Mouse (Mus musculus): ENCODE measurements around the gene Mettl24. TPM values are rescaled to one million over a fixed set of nuclear protein-coding genes. Genes with fewer than 3 reads are reported as not detected.

Mettl24 gene
- total RNA-seq, 2 experiments from 2014 or later, result 1.2 to 1.9 TPM

Other genes starting within 250 kb of the Mettl24 start
- gene Slc22a16, start 112.9 kb upstream of the Mettl24 start, total RNA-seq (2021), result not detected
- 10 to 100 TPM in 1 of 2 experiments, 1 to 10 TPM in 1; 9.5 to 11.1 TPM for gene Ddo, start 53.3 kb upstream of the Mettl24 start, total RNA-seq (2021)
- 10 to 100 TPM; 47.2 to 52.4 TPM for gene Cdc40, start 200.0 kb downstream of the Mettl24 start, total RNA-seq (2021)
- gene Wasf1, start 200.2 kb downstream of the Mettl24 start, total RNA-seq (2021), result 100 to 1,000 TPM; 383 to 387 TPM